Mouse (Mus musculus): ENCODE results near the gene Ltbp3. TPM values are rescaled to one million over a fixed set of nuclear protein-coding genes. Genes with fewer than 3 reads are reported as not detected.

Gene Ltbp3
- total RNA-seq, 2 experiments from 2014 or later = 0.68 TPM; not detected in 1

GRCm38 (mm10) chr19:5745756-5746710 is 5.3 kb downstream of the Ltbp3 start:
- ATAC-seq (replicated peaks; ENCODE audit: low FRiP score, poor library complexity, severe bottlenecking) = no peak

GRCm38 (mm10) chr19:5746907-5747363 is 6.2 kb downstream of the Ltbp3 start:
- ATAC-seq (replicated peaks; ENCODE audit: low FRiP score, poor library complexity, severe bottlenecking) = no peak

- ATAC-seq (replicated peaks; ENCODE audit: low FRiP score, poor library complexity, severe bottlenecking) = no peak
Observed at GRCm38 (mm10) chr19:5749476-5749875, 8.8 kb downstream of the Ltbp3 start.

GRCm38 (mm10) chr19:5750951-5751350 is 10.2 kb downstream of the Ltbp3 start:
- ATAC-seq (replicated peaks; ENCODE audit: low FRiP score, poor library complexity, severe bottlenecking) = no peak

- ATAC-seq (replicated peaks; ENCODE audit: low FRiP score, poor library complexity, severe bottlenecking) = no peak
Observed at GRCm38 (mm10) chr19:5751742-5752141, 11.0 kb downstream of the Ltbp3 start.

- no peak for ATAC-seq (replicated peaks; ENCODE audit: low FRiP score, poor library complexity, severe bottlenecking)
Observed at GRCm38 (mm10) chr19:5756321-5756985, 15.7 kb downstream of the Ltbp3 start.

GRCm38 (mm10) chr19:5756991-5757636 is 16.4 kb downstream of the Ltbp3 start:
- no peak for ATAC-seq (replicated peaks; ENCODE audit: low FRiP score, poor library complexity, severe bottlenecking)

GRCm38 (mm10) chr19:5758878-5759403 is 18.2 kb downstream of the Ltbp3 start:
- no peak for ATAC-seq (replicated peaks; ENCODE audit: low FRiP score, poor library complexity, severe bottlenecking)

GRCm38 (mm10) chr19:5763163-5763562 is 22.5 kb downstream of the Ltbp3 start:
- no peak for ATAC-seq (replicated peaks; ENCODE audit: low FRiP score, poor library complexity, severe bottlenecking)

- no peak for ATAC-seq (replicated peaks; ENCODE audit: low FRiP score, poor library complexity, severe bottlenecking)
Observed at GRCm38 (mm10) chr19:5767271-5767670, 26.6 kb downstream of the Ltbp3 start.

GRCm38 (mm10) chr19:5770311-5770710 is 29.6 kb downstream of the Ltbp3 start:
- peak; percentile 29 for ATAC-seq (replicated peaks; ENCODE audit: low FRiP score, poor library complexity, severe bottlenecking)

- peak; percentile 92 for ATAC-seq (replicated peaks; ENCODE audit: low FRiP score, poor library complexity, severe bottlenecking)
Observed at GRCm38 (mm10) chr19:5770925-5771860, 30.5 kb downstream of the Ltbp3 start, which contains the start of gene Scyl1. Gene Scyl1, minus strand, starts transcription at chr19:5771419.

- no peak for ATAC-seq (replicated peaks; ENCODE audit: low FRiP score, poor library complexity, severe bottlenecking)
Observed at GRCm38 (mm10) chr19:5777387-5778032, 36.8 kb downstream of the Ltbp3 start.

- ATAC-seq (replicated peaks; ENCODE audit: low FRiP score, poor library complexity, severe bottlenecking) = no peak
Observed at GRCm38 (mm10) chr19:5778312-5778711, 37.6 kb downstream of the Ltbp3 start.

GRCm38 (mm10) chr19:5780203-5780602 is 39.5 kb downstream of the Ltbp3 start:
- peak; percentile 47; the same call in 1 of the 2 replicates for ATAC-seq (replicated peaks; ENCODE audit: low FRiP score, poor library complexity, severe bottlenecking)

GRCm38 (mm10) chr19:5781532-5781931 is 40.8 kb downstream of the Ltbp3 start:
- no peak for ATAC-seq (replicated peaks; ENCODE audit: low FRiP score, poor library complexity, severe bottlenecking)

- no peak for ATAC-seq (replicated peaks; ENCODE audit: low FRiP score, poor library complexity, severe bottlenecking)
Observed at GRCm38 (mm10) chr19:5782121-5782520, 41.4 kb downstream of the Ltbp3 start.

GRCm38 (mm10) chr19:5784958-5785577 is 44.4 kb downstream of the Ltbp3 start:
- ATAC-seq (replicated peaks; ENCODE audit: low FRiP score, poor library complexity, severe bottlenecking) = no peak
